23 mouse cellular contexts compared by ENCODE assay signal in genomic region chr19:53511244-53511934, GRCm38 (mm10). TPM values are rescaled to one million over a fixed set of nuclear protein-coding genes. Genes with fewer than 3 reads are reported as not detected.
DNase-seq lines count a peak whose midpoint lies in the region; ATAC-seq and TF ChIP-seq lines count a peak whose summit lies in the region.
"Had no signal": no experiment of that assay in that cellular context is flagged by ENCODE, and none has a peak within 500 bp of the region (broad histone marks: within the 10 kb centered on the region; RNA-seq: fewer than 3 reads in every experiment).

No protein-coding gene starts in this region.

- H3K4me3 ChIP-seq in kidney, embryonic 16.5 days (ENCODE audit: low read length): no peak overlapping the region
- H3K4me3 ChIP-seq in intestine, postnatal 0 days (ENCODE audit: low read depth, low read length): no peak overlapping the region
- no peak overlapping the region for H3K4me3 ChIP-seq in embryonic facial prominence, embryonic 10.5 days
- H3K4me3 ChIP-seq: forebrain, embryonic 10.5 days; hindbrain, embryonic 12.5 days; limb, embryonic 13.5 days; myocyte had no signal

- H3K9me3 ChIP-seq in kidney, embryonic 16.5 days (ENCODE audit: low read length): no peaks in the 10 kb centered on the region
- no peaks in the 10 kb centered on the region for H3K9me3 ChIP-seq in intestine, postnatal 0 days (ENCODE audit: control insufficient read depth)
- H3K9me3 ChIP-seq in embryonic facial prominence, embryonic 10.5 days: no peaks in the 10 kb centered on the region
- H3K9me3 ChIP-seq: forebrain, embryonic 10.5 days; hindbrain, embryonic 12.5 days; limb, embryonic 13.5 days had no signal

- DNase-seq in kidney, adult 8-10 months: no peak
- DNase-seq in urinary bladder, postnatal 14 days (ENCODE audit: low spot score): peak; percentile 42
- no peak for DNase-seq in urinary bladder, postnatal 25 days (ENCODE audit: low spot score)
- DNase-seq in embryonic facial prominence, embryonic 10.5 days (ENCODE audit: low spot score): no peak
- no peak for DNase-seq in heart, adult 18-20 months
- DNase-seq: cerebellum, adult 18-20 months; cerebellum, postnatal 36 days; forebrain, postnatal 0 days; gastrocnemius, postnatal 36 days; heart, postnatal 10 days; midbrain, embryonic 14.5 days; right cerebral cortex, postnatal 25 days; thymus, postnatal 4 days had no signal

- no peaks in the 10 kb centered on the region for H3K36me3 ChIP-seq in kidney, embryonic 16.5 days (ENCODE audit: insufficient read depth, low read length)
- H3K36me3 ChIP-seq in intestine, postnatal 0 days (ENCODE audit: control insufficient read depth, insufficient read depth): no peaks in the 10 kb centered on the region
- H3K36me3 ChIP-seq in embryonic facial prominence, embryonic 10.5 days (replicated peaks): no peaks in the 10 kb centered on the region
- H3K36me3 ChIP-seq: forebrain, embryonic 10.5 days; hindbrain, embryonic 12.5 days; limb, embryonic 13.5 days had no signal

- no peak for TF ChIP-seq CTCF in intestine, postnatal 0 days (IDR thresholded peaks at IDR 0.05; ENCODE audit: low read depth)

- peak overlapping the region; percentile 30 for H3K27ac ChIP-seq in kidney, embryonic 16.5 days (ENCODE audit: low read length)
- H3K27ac ChIP-seq in intestine, postnatal 0 days (ENCODE audit: low read depth, low read length): no peak overlapping the region
- H3K27ac ChIP-seq in embryonic facial prominence, embryonic 10.5 days (replicated peaks): no peak overlapping the region
- H3K27ac ChIP-seq: forebrain, embryonic 10.5 days; hindbrain, embryonic 12.5 days; limb, embryonic 13.5 days; liver, embryonic 14.5 days had no signal

- H3K4me1 ChIP-seq in kidney, embryonic 16.5 days (ENCODE audit: insufficient read depth, low read length): peaks cover 36% of the 10 kb centered on the region
- peaks cover 9% of the 10 kb centered on the region; the same call in 1 of the 2 replicates for H3K4me1 ChIP-seq in intestine, postnatal 0 days (replicated peaks; ENCODE audit: control insufficient read depth, insufficient read depth, low read length)
- peaks cover 30% of the 10 kb centered on the region for H3K4me1 ChIP-seq in embryonic facial prominence, embryonic 10.5 days
- H3K4me1 ChIP-seq: limb, embryonic 13.5 days had no signal

- WGBS in kidney, embryonic 16.5 days: 10% methylated on average over 13 of the region's 13 CpGs
- 25% methylated on average over 13 of the region's 13 CpGs for WGBS in intestine, postnatal 0 days
- WGBS in embryonic facial prominence, embryonic 10.5 days: 72% methylated on average over 13 of the region's 13 CpGs

- 0 out of 2 replicates have a peak overlapping the region, but pooled peaks have one; percentile 5 for H3K4me2 ChIP-seq in kidney, embryonic 16.5 days (replicated peaks; ENCODE audit: low read depth, low read length)
- H3K4me2 ChIP-seq in intestine, postnatal 0 days (replicated peaks; ENCODE audit: low read depth): peak overlapping the region; percentile 13; the same call in 1 of the 2 replicates
- H3K4me2 ChIP-seq: heart, embryonic 11.5 days; hindbrain, embryonic 12.5 days; limb, embryonic 13.5 days had no signal

- H3K27me3 ChIP-seq in kidney, embryonic 16.5 days (ENCODE audit: insufficient read depth, low read length): no peaks in the 10 kb centered on the region
- no peaks in the 10 kb centered on the region for H3K27me3 ChIP-seq in intestine, postnatal 0 days (replicated peaks; ENCODE audit: control insufficient read depth, insufficient read depth, low read length)
- H3K27me3 ChIP-seq in embryonic facial prominence, embryonic 10.5 days (replicated peaks; ENCODE audit: low read depth, poor library complexity, severe bottlenecking): no peaks in the 10 kb centered on the region
- H3K27me3 ChIP-seq: hindbrain, embryonic 12.5 days had no signal

- H3K9ac ChIP-seq in kidney, embryonic 16.5 days (replicated peaks; ENCODE audit: low read length): no peak overlapping the region
- H3K9ac ChIP-seq in intestine, postnatal 0 days (ENCODE audit: low read depth, low read length): no peak overlapping the region
- H3K9ac ChIP-seq: forebrain, postnatal 0 days; hindbrain, embryonic 12.5 days; limb, embryonic 13.5 days; liver, embryonic 14.5 days had no signal

- ATAC-seq in kidney, embryonic 16.5 days (ENCODE audit: low FRiP score, low TSS enrichment): peak; percentile 83
- ATAC-seq in intestine, postnatal 0 days: peak; percentile 72
- ATAC-seq: activated CD4-positive, CD25-positive, alpha-beta regulatory T cell, adult 4 months; forebrain, postnatal 0 days; inflammation-experienced regulatory T-cells, adult 6 months had no signal

RNA-seq across cellular contexts. Expression of gene Dusp5, which starts 17.5 kb away (rescaled TPM):
- polyA plus RNA-seq in kidney, embryonic 16.5 days (2015; fragmentation: Nextera tagmentation; extraction: Ambion mirVana): 9.6 and 9.7 TPM in 2 replicates
- polyA plus RNA-seq in intestine, postnatal 0 days (2015; fragmentation: Nextera tagmentation; extraction: Ambion mirVana): 12.4 and 14.6 TPM in 2 replicates
- 6.9 and 7.8 TPM in 2 replicates for polyA plus RNA-seq in embryonic facial prominence, embryonic 10.5 days (2016; fragmentation: Nextera tagmentation; extraction: Ambion mirVana)
- total RNA-seq in heart, adult 18-20 months (2021): 1 to 10 TPM; 3.3 to 4.2 TPM
